Mouse (Mus musculus) olfactory bulb, adult 2 months (tissue): ENCODE measurements around the gene Art5. TPM values are rescaled to one million over a fixed set of nuclear protein-coding genes. Genes with fewer than 3 reads are reported as not detected.

Experiments
- H3K27ac ChIP-seq: fragments of 200-500 bp; 2 replicates; pipeline ENCODE4 v1.5.1; 2012; ENCODE audit warnings: low read depth, low read length; ENCODE audit not compliant: insufficient read depth
- H3K4me1 ChIP-seq: fragments of 200-500 bp; 2 replicates; pipeline ENCODE4 v1.6.1; 2012; ENCODE audit warnings: low read length; ENCODE audit not compliant: control insufficient read depth, insufficient read depth
- H3K4me3 ChIP-seq: fragments of 200-500 bp; 2 replicates; pipeline ENCODE4 v1.5.1; 2012; ENCODE audit warnings: mild to moderate bottlenecking, low read depth, low read length, moderate library complexity; ENCODE audit not compliant: insufficient read depth
- CTCF ChIP-seq: fragments of 200-500 bp; IDR thresholded peaks from 2 replicates; pipeline ENCODE4 v1.5.1; 2012; ENCODE audit warnings: low read depth, mild to moderate bottlenecking, low read length, moderate library complexity; ENCODE audit not compliant: insufficient read depth
- POLR2A ChIP-seq: fragments of 200-500 bp; IDR thresholded peaks from 2 replicates; pipeline ENCODE4 v1.6.1; 2012; ENCODE audit warnings: mild to moderate bottlenecking, low read depth, low read length, moderate library complexity; ENCODE audit not compliant: insufficient read depth
- WGBS: fragments of 180-500 bp; shearing (Covaris S2); methylation state at CpG from one replicate; pipeline ENCODE4 v1.1.7; 2018; 5-methylcytosine and 5-hydroxymethylcytosine counted together
- polyA plus RNA-seq: library from polyadenylated mRNA; stranded (reverse); fragments of >200 nt; gene quantifications from 2 replicates; pipeline ENCODE4 v1.2.4, GENCODE M21; 2012; ENCODE audit warnings: low replicate concordance; ENCODE audit not compliant: missing spikeins, insufficient read depth, insufficient read length

The Art5 gene
- polyA plus RNA-seq, 1 experiment: not detected

DNA sequence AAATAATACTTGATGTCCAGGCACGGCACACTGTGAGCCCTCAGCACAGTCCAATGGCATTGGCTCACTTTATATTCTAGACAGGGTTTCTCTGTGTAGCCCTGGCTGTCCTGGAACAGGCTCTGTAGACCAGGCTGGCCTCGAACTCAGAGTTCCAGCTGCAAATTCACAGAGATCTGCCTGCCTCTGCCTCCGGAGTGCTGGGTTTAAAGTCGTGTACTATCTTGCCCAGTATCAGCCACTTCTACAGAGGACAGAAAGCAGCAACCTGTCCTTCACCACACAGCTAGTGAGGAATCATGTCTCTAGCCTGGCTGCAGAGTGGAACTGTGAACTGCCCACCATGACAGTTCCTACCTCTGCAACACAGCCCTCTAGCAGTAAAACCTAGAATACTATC lies 457 bp upstream of the Art5 start:
- 89% methylated on average over 4 of the region's 4 CpGs for WGBS
- TF ChIP-seq CTCF (no peak), POLR2A (no peak)
- Histone ChIP-seq H3K4me3 (no peak overlapping the region), H3K4me1 (peaks cover 10% of the 10 kb centered on the region), H3K27ac (no peak overlapping the region)

DNA sequence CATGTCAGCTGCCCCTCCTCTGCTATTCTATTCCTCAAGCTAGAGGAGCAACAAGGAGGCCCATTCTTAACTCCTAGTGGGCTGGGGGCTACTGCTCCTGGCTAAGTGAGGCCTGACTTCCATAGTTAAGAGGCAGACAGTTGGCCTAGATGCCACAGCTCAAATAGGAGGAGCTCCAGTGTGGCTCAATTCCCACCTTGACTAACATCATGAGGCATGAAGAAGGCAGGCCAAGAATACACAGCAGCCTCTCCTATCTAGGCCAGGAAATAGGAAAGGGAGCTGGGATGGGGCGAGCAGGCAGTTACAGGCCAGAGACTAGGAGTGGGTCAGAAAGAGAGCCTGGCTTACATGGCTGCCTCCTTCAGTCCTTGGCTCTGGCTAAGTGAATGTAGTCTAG lies 1.1 kb downstream of the Art5 start:
- no peak overlapping the region for H3K4me3 ChIP-seq
- H3K4me1 ChIP-seq: peaks cover 10% of the 10 kb centered on the region
- H3K27ac ChIP-seq: no peak overlapping the region
- WGBS: 86% methylated on average over 1 of the region's 1 CpGs
- no peak for TF ChIP-seq POLR2A
- TF ChIP-seq CTCF: no peak

DNA sequence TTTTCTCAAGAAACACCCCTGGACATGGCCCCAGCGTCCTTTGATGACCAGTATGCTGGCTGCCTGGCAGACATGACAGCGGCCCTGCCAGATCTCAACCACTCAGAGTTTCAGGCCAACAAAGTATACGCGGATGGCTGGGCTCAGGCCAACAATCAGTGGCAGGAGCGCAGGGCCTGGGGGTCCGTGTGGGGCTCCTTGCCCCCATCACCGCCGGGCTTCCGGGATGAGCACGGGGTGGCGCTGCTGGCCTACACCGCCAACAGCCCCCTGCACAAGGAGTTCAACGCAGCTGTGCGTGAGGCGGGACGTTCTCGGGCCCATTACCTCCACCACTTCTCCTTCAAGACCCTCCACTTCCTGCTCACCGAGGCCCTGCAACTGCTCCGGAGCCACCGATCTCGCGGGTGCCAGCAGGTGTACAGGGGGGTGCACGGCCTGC lies 2.6 kb downstream of the Art5 start:
- 30% methylated on average over 23 of the region's 23 CpGs for WGBS
- Histone ChIP-seq H3K4me3 (0 out of 2 replicates have a peak overlapping the region, but pooled peaks have one; percentile 3), H3K27ac (no peak overlapping the region), H3K4me1 (peaks cover 7% of the 10 kb centered on the region)
- no peak for TF ChIP-seq CTCF
- no peak for TF ChIP-seq POLR2A

DNA sequence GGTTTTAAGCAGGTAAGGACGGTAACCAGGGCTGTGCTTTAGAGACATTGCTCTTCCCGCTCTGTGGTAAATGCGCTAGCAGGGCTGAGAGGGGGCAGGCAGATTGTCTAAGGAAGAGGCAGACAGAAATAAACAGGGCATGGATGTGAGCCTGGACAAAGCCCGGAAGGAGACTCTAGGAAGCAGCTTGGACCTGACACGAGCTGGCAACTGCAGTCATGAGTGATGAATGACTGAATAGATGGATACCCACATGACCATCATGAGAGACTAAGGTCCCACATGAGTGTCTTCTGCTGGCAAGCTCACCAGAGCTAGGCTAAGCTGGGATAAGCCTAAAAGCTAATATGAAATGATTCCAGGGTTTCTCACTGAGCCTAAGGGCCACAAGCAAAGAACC lies 5.2 kb downstream of the Art5 start:
- Histone ChIP-seq H3K4me1 (peaks cover 21% of the 10 kb centered on the region), H3K27ac (no peak overlapping the region), H3K4me3 (no peak overlapping the region)
- 72% methylated on average over 5 of the region's 5 CpGs for WGBS
- TF ChIP-seq CTCF (no peak), POLR2A (no peak)

DNA sequence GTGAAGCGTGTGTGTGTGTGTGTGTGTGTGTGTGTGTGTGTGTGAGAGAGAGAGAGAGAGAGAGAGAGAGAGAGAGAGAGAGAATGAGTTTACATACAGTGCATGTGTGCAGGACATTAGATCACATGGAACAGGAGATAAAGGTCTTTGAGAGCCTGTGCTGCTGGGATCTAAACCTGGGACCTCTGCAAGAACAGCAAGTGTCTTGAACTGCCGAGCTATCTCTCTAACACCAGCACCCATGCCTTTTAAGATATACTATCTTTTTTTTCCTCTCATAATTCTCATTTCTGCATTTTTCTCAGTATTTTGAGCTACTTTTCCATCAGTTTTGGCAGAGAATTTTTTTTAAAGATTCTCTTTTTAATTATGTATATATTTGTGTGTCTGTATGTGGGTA lies 5.7 kb downstream of the Art5 start:
- Histone ChIP-seq H3K4me1 (peaks cover 21% of the 10 kb centered on the region), H3K27ac (no peak overlapping the region), H3K4me3 (no peak overlapping the region)
- WGBS: 84% methylated on average over 2 of the region's 2 CpGs
- TF ChIP-seq POLR2A (no peak), CTCF (no peak)

DNA sequence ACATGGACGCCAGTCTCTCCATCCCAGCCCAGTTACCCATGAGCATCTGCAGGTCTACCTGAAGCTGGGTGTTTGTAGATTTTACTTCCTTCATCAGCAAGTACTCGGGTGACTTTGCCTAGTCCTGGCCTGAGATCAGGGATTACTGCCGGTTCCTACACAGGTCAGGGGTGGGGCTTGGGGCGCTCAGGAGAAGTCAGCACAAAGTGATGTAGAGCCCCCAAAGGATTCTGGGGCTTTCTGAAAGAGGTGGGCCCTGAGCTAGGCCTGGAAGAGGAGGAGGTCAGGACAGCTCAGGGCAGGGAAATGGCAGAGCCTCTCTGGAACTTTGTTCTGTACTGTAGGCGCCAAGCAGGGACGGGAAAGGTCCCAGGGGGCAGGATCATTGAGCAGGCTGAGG lies 6.6 kb downstream of the Art5 start:
- TF ChIP-seq POLR2A: no peak
- no peak for TF ChIP-seq CTCF
- WGBS: 68% methylated on average over 6 of the region's 6 CpGs

DNA sequence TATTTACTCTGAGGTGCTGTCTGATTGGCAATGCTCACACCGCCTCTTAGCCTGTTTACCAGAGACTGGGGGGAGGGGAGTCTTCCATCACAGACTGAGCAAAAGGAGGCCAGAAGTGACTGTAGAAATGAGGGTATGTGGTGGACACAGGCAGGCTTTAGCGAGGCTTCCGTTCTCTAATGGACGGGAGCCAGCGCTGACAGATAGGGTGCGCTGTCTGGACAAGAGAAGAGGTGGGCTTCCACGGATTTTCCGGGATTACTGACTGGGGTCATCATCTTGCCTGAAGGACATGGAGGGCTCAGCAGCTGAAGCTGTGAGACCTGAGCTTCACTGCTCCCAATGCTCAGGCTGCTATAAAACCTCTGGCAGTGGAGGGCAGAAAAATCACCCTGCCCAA lies 7.0 kb downstream of the Art5 start:
- Histone ChIP-seq H3K4me3 (no peak overlapping the region), H3K4me1 (peaks cover 21% of the 10 kb centered on the region), H3K27ac (no peak overlapping the region)
- 71% methylated on average over 8 of the region's 8 CpGs for WGBS
- no peak for TF ChIP-seq CTCF

More for the DNA sequence above, 6.6 kb downstream of the Art5 start:
- no peak overlapping the region for H3K27ac ChIP-seq
- H3K4me3 ChIP-seq: no peak overlapping the region
- peaks cover 21% of the 10 kb centered on the region for H3K4me1 ChIP-seq

DNA sequence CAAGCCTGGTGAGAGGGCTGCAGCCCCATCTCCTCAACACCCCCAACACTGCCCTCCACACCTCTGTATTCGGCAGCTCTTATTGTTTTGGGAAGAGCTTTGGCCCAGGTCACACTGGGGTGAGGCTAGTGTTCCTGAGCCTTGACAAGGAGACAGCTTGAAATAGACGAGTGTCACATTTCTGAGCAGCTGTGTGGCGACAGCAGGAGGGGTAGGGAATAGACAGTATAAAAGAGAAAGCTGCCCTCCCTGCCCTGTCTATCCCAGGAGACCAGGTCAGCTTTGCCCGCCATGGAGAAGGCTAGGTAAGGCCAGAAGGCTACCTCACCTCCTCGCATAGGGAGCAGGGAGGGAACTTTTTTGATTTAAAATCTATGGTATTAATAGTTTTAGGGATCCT lies 7.8 kb downstream of the Art5 start, which contains the start of gene Art1:
TSS of gene Art1 (plus strand) at position 257 of the 400 bp plus-strand sequence.
- H3K27ac ChIP-seq: no peak within 1 kb of the TSS
- WGBS: 82% methylated on average over 5 of the region's 5 CpGs
- no peak within 1 kb of the TSS for H3K4me3 ChIP-seq
- H3K4me1 ChIP-seq: peaks cover 14% of the 10 kb centered on the region
- no peak for TF ChIP-seq CTCF
- TF ChIP-seq POLR2A: no peak

DNA sequence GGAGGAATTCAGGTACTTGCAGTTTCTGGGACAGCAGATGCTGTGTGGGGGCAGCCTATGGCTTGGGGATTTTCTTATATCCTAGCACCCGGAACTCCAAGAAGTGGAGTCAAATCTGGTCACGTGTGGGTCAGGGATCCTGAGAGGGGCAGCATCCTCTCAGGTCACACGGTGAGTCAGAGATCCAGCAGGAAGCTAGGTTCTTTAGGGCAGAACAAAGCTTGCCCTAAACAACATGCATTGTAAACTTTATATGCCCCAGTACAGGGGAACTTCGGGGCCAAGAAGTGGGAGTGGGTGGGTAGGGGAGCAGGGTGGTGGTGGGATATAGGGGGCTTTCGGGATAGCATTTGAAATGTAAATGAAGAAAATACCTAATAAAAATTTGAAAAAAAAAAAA lies 8.4 kb downstream of the Art5 start:
- peaks cover 14% of the 10 kb centered on the region for H3K4me1 ChIP-seq
- 76% methylated on average over 5 of the region's 5 CpGs for WGBS
- TF ChIP-seq CTCF (no peak), POLR2A (no peak)
- no peak overlapping the region for H3K4me3 ChIP-seq
- H3K27ac ChIP-seq: no peak overlapping the region
